Mouse (Mus musculus): ENCODE results near the gene Tenm4.

DNA sequence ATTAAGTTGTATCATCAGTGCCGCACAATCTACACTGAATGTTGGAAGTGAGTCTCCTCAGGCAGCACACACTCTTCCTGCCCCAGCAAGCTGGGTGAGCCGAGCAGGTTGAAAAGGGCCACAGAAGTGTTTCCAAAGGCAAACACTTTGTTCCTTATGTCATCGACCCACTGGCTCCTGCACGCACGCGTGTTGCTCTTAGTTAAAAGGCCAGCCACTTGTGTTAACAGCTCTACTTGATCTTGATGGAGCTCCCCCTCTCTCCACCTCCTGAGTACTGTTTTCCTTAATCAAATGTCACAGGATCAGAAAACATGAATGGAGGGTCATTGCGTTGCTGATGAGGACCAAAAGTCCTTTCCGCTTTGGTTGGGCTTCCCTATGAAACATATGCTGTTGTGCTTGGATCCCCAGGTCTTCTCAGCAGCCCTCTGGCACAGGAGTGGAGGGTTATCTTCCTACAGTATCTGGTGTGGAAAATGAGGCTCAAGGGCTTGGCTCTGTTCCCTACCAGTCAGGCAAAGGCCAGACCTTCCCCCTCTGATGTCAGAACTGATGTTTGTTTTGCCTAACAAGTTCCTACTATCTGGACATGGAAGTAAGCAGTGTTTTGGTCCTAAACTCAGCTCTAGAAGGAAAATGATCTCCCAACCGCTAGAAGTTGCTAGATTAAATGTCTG is 250.0 kb downstream of the Tenm4 start:
- TF ChIP-seq CTCF (IDR thresholded peaks at IDR 0.05; ENCODE audit: low read depth) (no peak), EP300 (IDR thresholded peaks at IDR 0.05; ENCODE audit: low read depth) (no peak)

Data from liver, postnatal 0 days (tissue).